Mouse (Mus musculus) cortical plate, adult 2 months (tissue): ENCODE results near the gene 1700016K19Rik.

ENCODE experiments used
- CTCF ChIP-seq: fragments of 200-500 bp; IDR thresholded peaks from 2 replicates; pipeline ENCODE4 v1.5.1; 2011; ENCODE audit warnings: mild to moderate bottlenecking, control low read depth, low read length; ENCODE audit not compliant: insufficient read depth; ENCODE audit errors: extremely low read depth
- POLR2A ChIP-seq: fragments of 200-500 bp; IDR thresholded peaks from 2 replicates; pipeline ENCODE4 v1.6.1; 2011; ENCODE audit warnings: mild to moderate bottlenecking, low read length, control low read depth; ENCODE audit not compliant: insufficient read depth; ENCODE audit errors: extremely low read depth

DNA sequence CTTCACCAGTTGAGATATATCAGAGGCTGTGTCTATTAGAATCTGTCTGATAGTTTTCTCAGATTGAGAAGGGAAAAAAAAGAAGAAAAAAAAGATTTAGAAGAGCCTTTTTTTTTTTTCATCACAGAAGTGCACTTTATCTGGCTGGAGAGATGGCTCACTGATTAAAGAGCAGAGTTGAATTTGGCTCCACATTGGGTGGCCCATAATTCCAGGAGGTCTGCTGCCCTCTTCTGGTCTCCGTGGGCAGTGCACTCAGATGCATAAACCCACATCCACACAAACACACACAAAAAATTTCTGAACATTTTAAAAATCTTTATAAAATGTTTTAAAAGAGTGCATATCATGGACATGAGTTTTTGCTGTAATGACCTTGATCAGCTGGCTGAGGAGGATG is 25.7 kb upstream of the 1700016K19Rik start:
- TF ChIP-seq CTCF, result peak; percentile 30; the same call in 1 of the 2 replicates
- no peak for TF ChIP-seq POLR2A
